Mouse (Mus musculus) gastrocnemius, adult 2 months (tissue): ENCODE measurements around the gene Atp2b1. TPM values are rescaled to one million over a fixed set of nuclear protein-coding genes. Genes with fewer than 3 reads are reported as not detected.

ENCODE experiments used
- DNase-seq: peaks from one replicate; pipeline ENCODE4 v3.0.0; 2022
- H3K27ac ChIP-seq: fragments of 200-600 bp; 2 replicates; pipeline ENCODE4 v1.8.1; 2022; ENCODE audit warnings: mild to moderate bottlenecking
- H3K4me3 ChIP-seq: fragments of 200-600 bp; 2 replicates; pipeline ENCODE4 v1.8.1; 2022; ENCODE audit warnings: mild to moderate bottlenecking, moderate library complexity
- CTCF ChIP-seq: fragments of 200-600 bp; IDR thresholded peaks from 2 replicates; pipeline ENCODE4 v1.8.1; 2022; ENCODE audit warnings: antibody characterized with exemption, mild to moderate bottlenecking, moderate library complexity
- intact Hi-C: fragments of 180-260 bp; cut with DNase I; formaldehyde crosslinking; loops from one replicate; pipeline ENCODE4 v1.15.1; 2025
- total RNA-seq, 2 experiments: library from RNA; stranded (reverse); gene quantifications; 2 replicates each; pipeline ENCODE4 v1.2.3; 2021

Atp2b1 gene
- total RNA-seq, 2 experiments from 2014 or later = 74.7 to 79.0 TPM

DNA sequence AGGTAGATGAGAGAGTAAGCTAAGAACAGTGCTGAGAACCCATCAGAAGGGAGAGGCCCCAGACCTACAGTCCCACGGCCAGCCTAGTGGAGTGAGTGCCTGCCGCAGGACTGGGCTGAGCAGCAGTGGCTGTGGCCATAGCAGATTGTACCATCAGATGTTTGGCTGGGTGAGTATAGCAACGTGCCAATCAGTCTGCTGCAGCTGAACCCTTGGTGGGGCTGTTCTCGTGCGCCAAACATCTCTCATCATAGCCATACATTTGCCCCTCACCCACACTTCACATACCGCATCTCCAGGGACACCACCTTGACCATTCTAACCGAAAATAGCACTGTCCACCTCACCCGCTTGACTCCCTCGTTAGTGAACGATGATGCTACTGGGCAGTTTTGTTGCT is 147.2 kb downstream of the Atp2b1 start:
- DNase-seq = no peak
- no peak for TF ChIP-seq CTCF
- no peak overlapping the region for H3K4me3 ChIP-seq
- intact Hi-C loops = no loop called here
- H3K27ac ChIP-seq = no peak overlapping the region

DNA sequence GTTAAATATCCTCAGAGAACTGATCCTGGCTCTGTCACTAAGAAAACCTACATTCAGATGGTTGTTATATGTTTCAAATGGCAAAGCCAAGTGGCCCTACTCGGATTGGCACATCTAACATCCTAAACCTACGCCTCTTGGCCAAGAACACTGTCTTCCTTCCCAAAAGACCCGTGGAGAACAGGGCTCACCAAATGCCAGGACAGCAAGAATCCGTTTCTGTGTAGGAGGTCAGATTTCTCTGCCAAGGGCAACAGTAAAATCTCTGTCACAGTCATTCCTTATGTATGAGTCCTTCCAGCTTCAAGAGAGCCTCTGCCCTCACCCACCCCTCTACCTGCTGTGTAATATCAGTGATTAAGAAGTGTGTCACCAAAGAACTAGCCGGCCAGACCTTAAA is 148.3 kb downstream of the Atp2b1 start:
- no peak for DNase-seq
- Histone ChIP-seq H3K27ac (no peak overlapping the region), H3K4me3 (peak overlapping the region; percentile 40)
- TF ChIP-seq CTCF = no peak
- intact Hi-C loops = no loop called here

Other genes with a start within 250 kb of the Atp2b1 start
- 1 to 10 TPM; 3.3 to 4.1 TPM for gene Poc1b, start 192.6 kb downstream of the Atp2b1 start, total RNA-seq
- 1 to 10 TPM; 1.3 to 1.4 TPM for gene Galnt4, start 193.8 kb downstream of the Atp2b1 start, total RNA-seq
- not detected for gene Phxr2, start 211.9 kb downstream of the Atp2b1 start, total RNA-seq